Mouse (Mus musculus) heart, embryonic 11.5 days (tissue): ENCODE measurements around the gene Bco1. TPM values are rescaled to one million over a fixed set of nuclear protein-coding genes. Genes with fewer than 3 reads are reported as not detected.

Experiments
- ATAC-seq: fragments of 200-750 bp; cut with Nextera tagmentation; replicated peaks from 2 replicates; pipeline ENCODE4 v1.8.0; 2017; ENCODE audit warnings: moderate library complexity; ENCODE audit not compliant: insufficient number of reproducible peaks, low FRiP score, low TSS enrichment
- H3K27ac ChIP-seq: fragments of 300-500 bp; sonication (generic); 2 replicates; pipeline ENCODE4 v1.5.1; 2014; ENCODE audit warnings: mild to moderate bottlenecking, low read depth, low read length
- H3K27me3 ChIP-seq: fragments of 300-500 bp; sonication (generic); 2 replicates; pipeline ENCODE4 v1.6.1; 2014; ENCODE audit warnings: mild to moderate bottlenecking, low read length, mixed read lengths; ENCODE audit not compliant: control insufficient read depth, insufficient read depth
- H3K36me3 ChIP-seq: fragments of 300-500 bp; sonication (generic); 2 replicates; pipeline ENCODE4 v1.6.1; 2014; ENCODE audit warnings: mild to moderate bottlenecking, low read length, moderate library complexity, mixed read lengths; ENCODE audit not compliant: control insufficient read depth, insufficient read depth
- H3K4me1 ChIP-seq: fragments of 300-500 bp; sonication (generic); 2 replicates; pipeline ENCODE4 v1.6.1; 2014; ENCODE audit warnings: low read length; ENCODE audit not compliant: control insufficient read depth, insufficient read depth
- H3K4me2 ChIP-seq: fragments of 300-500 bp; sonication (generic); 2 replicates; pipeline ENCODE4 v1.6.1; 2014; ENCODE audit warnings: mild to moderate bottlenecking, moderate library complexity
- H3K4me3 ChIP-seq: fragments of 300-500 bp; sonication (generic); 2 replicates; pipeline ENCODE4 v1.5.1; 2014; ENCODE audit warnings: low read depth, low read length
- H3K9ac ChIP-seq: fragments of 300-500 bp; sonication (generic); 2 replicates; pipeline ENCODE4 v1.6.1; 2014; ENCODE audit warnings: mild to moderate bottlenecking, low read depth, low read length, moderate library complexity
- H3K9me3 ChIP-seq: fragments of 300-500 bp; sonication (generic); replicated peaks from 2 replicates; pipeline ENCODE4 v1.6.1; 2016; ENCODE audit warnings: low read length; ENCODE audit not compliant: control insufficient read depth
- WGBS: fragments of 180-500 bp; shearing (Covaris S2); extraction: QIAGEN DNeasy Blood & Tissue Kit; methylation state at CpG from one replicate; pipeline ENCODE4 v1.1.7; 2014; ENCODE audit not compliant: insufficient replicate concordance; 5-methylcytosine and 5-hydroxymethylcytosine counted together
- polyA plus RNA-seq: library from polyadenylated mRNA; unstranded; fragments of >200 nt; fragmentation: Nextera tagmentation; extraction: Ambion mirVana; gene quantifications from 2 replicates; pipeline ENCODE4 v1.2.1, GENCODE M21; 2014

Bco1 gene
- polyA plus RNA-seq, 1 experiment from 2014 or later = 0.49 TPM

DNA sequence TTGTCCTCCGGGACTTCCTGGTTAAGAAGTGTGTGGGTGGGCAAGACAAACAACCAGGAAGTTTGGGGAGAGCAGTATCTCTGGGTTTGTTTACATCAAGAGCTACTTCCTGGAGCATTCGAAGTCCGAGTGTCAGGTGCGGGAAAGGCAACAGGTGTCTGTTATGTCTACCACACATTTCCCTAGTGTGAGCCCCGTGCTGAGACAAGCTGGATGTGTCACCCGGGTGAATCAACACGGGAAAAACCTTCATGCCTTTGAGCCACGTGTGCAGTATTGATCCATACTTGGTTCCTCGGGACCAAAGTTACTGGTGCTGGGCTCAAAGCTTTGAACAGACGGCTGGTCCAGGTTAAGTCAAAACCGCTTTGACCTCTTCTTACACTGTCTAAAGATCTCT is 41.7 kb downstream of the Bco1 start:
- Histone ChIP-seq H3K36me3 (no peaks in the 10 kb centered on the region), H3K9me3 (0 out of 2 replicates have a peak, but pooled peaks cover 3% of the 10 kb centered on the region), H3K27me3 (no peaks in the 10 kb centered on the region), H3K27ac (no peak overlapping the region), H3K4me2 (no peak overlapping the region), H3K4me1 (peaks cover 5% of the 10 kb centered on the region; the same call in 1 of the 2 replicates), H3K9ac (no peak overlapping the region), H3K4me3 (no peak overlapping the region)
- no peak for ATAC-seq
- WGBS = 43% methylated on average over 11 of the region's 11 CpGs

DNA sequence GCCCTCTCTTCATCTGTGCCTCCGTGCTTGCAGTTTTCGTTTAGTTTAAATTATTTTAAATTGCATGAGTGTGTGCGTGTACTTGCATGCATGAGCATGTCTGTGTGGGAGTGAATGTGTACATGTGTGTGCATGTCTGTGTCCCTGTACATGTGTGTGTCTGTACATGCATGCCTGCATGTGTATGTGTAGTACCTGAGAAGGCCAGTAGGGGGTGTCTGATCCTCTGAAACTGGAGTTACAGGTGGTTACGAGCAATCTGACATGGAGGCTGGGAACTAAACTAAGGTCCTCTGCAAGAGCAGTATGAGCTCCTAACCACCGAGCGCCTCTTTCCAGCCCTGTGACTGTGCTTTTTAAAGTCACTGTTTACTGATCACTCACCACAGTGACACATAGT is 52.9 kb downstream of the Bco1 start:
- H3K27me3 ChIP-seq = no peaks in the 10 kb centered on the region
- no peaks in the 10 kb centered on the region for H3K4me1 ChIP-seq
- 89% methylated on average over 6 of the region's 6 CpGs for WGBS
- no peak overlapping the region for H3K27ac ChIP-seq
- H3K4me3 ChIP-seq = no peak overlapping the region
- no peak overlapping the region for H3K9ac ChIP-seq
- no peak overlapping the region for H3K4me2 ChIP-seq
- H3K36me3 ChIP-seq = no peaks in the 10 kb centered on the region
- no peaks in the 10 kb centered on the region for H3K9me3 ChIP-seq
- ATAC-seq = no peak

- H3K4me1 ChIP-seq = peaks cover 9% of the 10 kb centered on the region; the same call in 1 of the 2 replicates
- no peaks in the 10 kb centered on the region for H3K27me3 ChIP-seq
- ATAC-seq = no peak
- H3K9me3 ChIP-seq = no peaks in the 10 kb centered on the region
- no peak overlapping the region for H3K4me2 ChIP-seq
- 87% methylated on average over 4 of the region's 4 CpGs for WGBS
- H3K36me3 ChIP-seq = no peaks in the 10 kb centered on the region
- H3K9ac ChIP-seq = no peak overlapping the region
- no peak overlapping the region for H3K27ac ChIP-seq
- H3K4me3 ChIP-seq = no peak overlapping the region
Observed at GRCm38 (mm10) chr8:117156149-117156548, 60.5 kb downstream of the Bco1 start.

DNA sequence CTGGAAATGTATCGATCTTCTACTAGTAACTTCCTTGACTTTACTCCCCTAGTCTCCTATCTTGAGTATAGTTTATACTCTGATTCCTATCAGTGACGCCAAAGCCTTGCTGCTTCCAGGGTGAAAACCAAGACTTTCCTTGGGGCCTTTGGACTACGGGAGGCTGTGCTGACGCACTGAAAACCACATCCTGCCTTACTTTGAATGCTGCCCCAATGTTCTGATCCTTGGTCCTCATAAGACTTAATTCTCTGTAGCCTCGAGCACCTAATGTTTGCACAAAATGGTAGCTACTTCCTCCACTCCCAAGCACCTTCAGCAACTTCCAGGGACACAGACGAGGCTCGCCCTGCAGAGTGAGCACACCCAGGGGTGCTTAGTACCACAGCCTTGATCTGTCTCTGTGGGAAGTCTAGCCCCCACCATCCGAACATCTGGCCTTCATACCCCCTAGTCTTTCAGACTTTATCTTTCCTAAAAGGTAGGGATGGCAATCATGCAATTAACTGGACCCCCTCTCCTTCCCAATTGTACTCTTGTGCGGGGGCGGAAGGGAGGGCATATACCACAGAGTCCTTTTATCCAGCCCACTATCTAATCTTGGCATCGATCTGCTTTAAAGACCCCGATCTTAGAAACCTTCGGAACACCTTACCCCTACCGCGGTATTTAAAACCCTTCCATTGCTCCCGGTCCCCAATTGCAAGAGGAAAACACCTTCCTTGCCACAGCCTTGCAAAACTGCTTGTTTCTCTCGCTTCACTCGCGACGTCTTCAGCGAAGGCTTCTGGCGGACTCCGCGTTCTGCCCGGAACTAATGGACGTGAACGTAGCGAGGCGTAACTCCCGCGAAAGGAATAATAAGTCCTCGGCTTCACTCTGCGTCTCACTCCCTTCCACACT is 61.5 kb downstream of the Bco1 start:
- peak overlapping the region; percentile 96 for H3K4me2 ChIP-seq
- peak overlapping the region; percentile 84 for H3K9ac ChIP-seq
- WGBS = 9% methylated on average over 33 of the region's 33 CpGs
- peak overlapping the region; percentile 96 for H3K4me3 ChIP-seq
- peaks cover 9% of the 10 kb centered on the region; the same call in 1 of the 2 replicates for H3K4me1 ChIP-seq
- H3K27me3 ChIP-seq = no peaks in the 10 kb centered on the region
- H3K36me3 ChIP-seq = no peaks in the 10 kb centered on the region
- ATAC-seq = no peak; the same call in 1 of the 2 replicates
- peak overlapping the region; percentile 60 for H3K27ac ChIP-seq
- H3K9me3 ChIP-seq = no peaks in the 10 kb centered on the region

DNA sequence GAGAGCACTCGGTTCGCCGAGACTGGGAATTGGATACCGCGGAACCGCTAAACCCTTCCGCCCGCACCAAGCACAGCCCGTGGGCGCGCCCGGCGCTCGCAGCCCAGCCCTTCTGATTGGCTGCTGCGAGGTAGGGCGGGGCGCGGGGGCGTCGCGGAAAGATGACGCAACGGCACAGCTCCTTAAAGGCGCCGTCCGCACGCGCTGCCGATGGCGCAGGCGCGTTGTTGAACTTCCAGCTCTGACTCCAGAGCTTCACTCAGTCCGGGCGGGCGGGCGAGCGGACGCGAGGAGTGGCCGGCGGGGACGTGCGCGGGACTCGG is 62.1 kb downstream of the Bco1 start:
- ATAC-seq = peak; percentile 89
- WGBS = under 1% methylated on average over 45 of the region's 45 CpGs

GRCm38 (mm10) chr8:117158135-117158761 is 62.6 kb downstream of the Bco1 start, which contains the start of gene Gan:
Gan (plus strand) TSS chr8:117158135.
- peak within 1 kb of the TSS; percentile 96 for H3K4me3 ChIP-seq
- peak within 1 kb of the TSS; percentile 96 for H3K4me2 ChIP-seq
- whole genome bisulfite sequencing = under 1% methylated on average over 64 of the region's 65 CpGs
- peaks cover 9% of the 10 kb centered on the region; the same call in 1 of the 2 replicates for H3K4me1 ChIP-seq
- H3K36me3 ChIP-seq = no peaks in the 10 kb centered on the region
- peak within 1 kb of the TSS; percentile 92 for H3K9ac ChIP-seq
- peak within 1 kb of the TSS; percentile 60 for H3K27ac ChIP-seq
- H3K9me3 ChIP-seq = no peaks in the 10 kb centered on the region
- no peaks in the 10 kb centered on the region for H3K27me3 ChIP-seq
- ATAC-seq = peak; percentile 60

More for the DNA sequence above, 62.1 kb downstream of the Bco1 start:
- H3K36me3 ChIP-seq = no peaks in the 10 kb centered on the region
- peak overlapping the region; percentile 96 for H3K4me2 ChIP-seq
- H3K9me3 ChIP-seq = no peaks in the 10 kb centered on the region
- H3K9ac ChIP-seq = peak overlapping the region; percentile 92
- peaks cover 9% of the 10 kb centered on the region; the same call in 1 of the 2 replicates for H3K4me1 ChIP-seq
- H3K27ac ChIP-seq = peak overlapping the region; percentile 60
- peak overlapping the region; percentile 96 for H3K4me3 ChIP-seq
- H3K27me3 ChIP-seq = no peaks in the 10 kb centered on the region

- 67% methylated on average over 5 of the region's 5 CpGs for WGBS
- Histone ChIP-seq H3K4me3 (peak overlapping the region; percentile 96), H3K4me2 (peak overlapping the region; percentile 94), H3K4me1 (peaks cover 9% of the 10 kb centered on the region; the same call in 1 of the 2 replicates), H3K9ac (0 out of 2 replicates have a peak overlapping the region, but pooled peaks have one; percentile 92), H3K9me3 (no peaks in the 10 kb centered on the region), H3K27ac (no peak overlapping the region), H3K27me3 (no peaks in the 10 kb centered on the region), H3K36me3 (no peaks in the 10 kb centered on the region)
- ATAC-seq = no peak
Observed at GRCm38 (mm10) chr8:117159031-117159430, 63.4 kb downstream of the Bco1 start.

DNA sequence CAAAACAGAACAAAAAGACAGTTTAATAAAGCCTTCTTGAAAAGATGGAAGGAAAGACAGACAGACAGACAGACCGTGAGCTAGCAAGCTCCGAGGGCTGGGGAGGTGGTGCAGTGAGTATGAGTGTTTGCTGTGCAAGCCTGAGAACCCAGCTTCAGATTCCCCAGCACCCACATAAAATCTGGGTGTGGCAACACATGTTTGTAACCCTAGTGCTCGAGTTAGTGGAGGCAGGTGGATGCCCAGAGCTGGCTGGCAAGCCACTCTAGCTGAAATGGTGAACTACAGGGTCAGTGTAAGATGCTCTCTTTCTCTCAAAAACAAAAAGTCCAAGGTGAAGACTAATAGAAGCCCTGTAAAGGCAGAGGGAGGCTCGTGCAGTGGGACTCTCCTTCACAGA is 69.3 kb downstream of the Bco1 start:
- H3K4me3 ChIP-seq = no peak overlapping the region
- no peak overlapping the region for H3K4me2 ChIP-seq
- H3K27me3 ChIP-seq = no peaks in the 10 kb centered on the region
- no peaks in the 10 kb centered on the region for H3K9me3 ChIP-seq
- no peak overlapping the region for H3K27ac ChIP-seq
- ATAC-seq = no peak
- peaks cover 12% of the 10 kb centered on the region for H3K4me1 ChIP-seq
- no peak overlapping the region for H3K9ac ChIP-seq
- 89% methylated on average over 4 of the region's 4 CpGs for WGBS
- H3K36me3 ChIP-seq = no peaks in the 10 kb centered on the region
